Mouse (Mus musculus): Measurements from ENCODE around the gene Bmp6.

The Bmp6 gene

DNA sequence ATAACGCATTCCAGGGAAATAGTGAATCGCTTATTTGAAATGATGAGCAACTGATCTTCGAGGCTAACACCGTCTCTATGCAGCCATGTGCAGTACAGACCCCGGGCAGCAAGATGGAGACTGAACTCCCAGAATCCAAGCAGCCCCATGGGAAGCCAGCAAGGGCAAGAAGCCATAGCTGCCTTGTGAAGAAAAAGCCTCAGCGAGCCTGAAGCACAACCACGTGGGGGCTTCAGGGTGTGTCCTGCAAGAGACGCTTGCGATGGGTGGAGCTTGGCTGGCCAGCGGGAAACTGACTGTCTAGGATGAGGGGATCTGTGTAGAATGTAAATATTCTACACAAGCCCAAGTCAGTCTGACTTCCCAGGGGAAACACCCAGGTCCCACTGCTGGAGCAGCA is 167.1 kb downstream of the Bmp6 start:
- no peak for DNase-seq (ENCODE audit: low read depth, low spot score)

DNA sequence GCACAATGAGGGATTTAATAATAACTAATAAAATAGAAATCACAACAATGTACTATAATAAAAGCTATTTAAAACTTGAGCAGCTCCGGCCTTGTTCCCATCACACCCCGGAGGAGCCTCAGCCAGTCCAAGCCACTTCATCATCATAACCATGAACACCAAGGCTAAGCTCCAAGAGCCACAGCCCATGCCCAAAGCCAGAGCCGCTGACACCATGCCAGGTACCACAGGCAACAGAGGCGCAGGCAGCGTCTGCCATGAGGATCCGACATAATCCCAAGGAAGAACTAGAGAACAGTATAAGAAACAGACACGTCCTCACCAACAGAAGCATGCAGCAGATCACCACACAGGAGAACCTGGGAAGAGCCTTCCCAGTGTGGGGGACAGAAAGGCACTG is 169.0 kb downstream of the Bmp6 start:
- DNase-seq (ENCODE audit: low read depth, low spot score): no peak

GRCm38 (mm10) chr13:38515431-38515830 is 170.5 kb downstream of the Bmp6 start:
- no peak for DNase-seq (ENCODE audit: low read depth, low spot score)

DNA sequence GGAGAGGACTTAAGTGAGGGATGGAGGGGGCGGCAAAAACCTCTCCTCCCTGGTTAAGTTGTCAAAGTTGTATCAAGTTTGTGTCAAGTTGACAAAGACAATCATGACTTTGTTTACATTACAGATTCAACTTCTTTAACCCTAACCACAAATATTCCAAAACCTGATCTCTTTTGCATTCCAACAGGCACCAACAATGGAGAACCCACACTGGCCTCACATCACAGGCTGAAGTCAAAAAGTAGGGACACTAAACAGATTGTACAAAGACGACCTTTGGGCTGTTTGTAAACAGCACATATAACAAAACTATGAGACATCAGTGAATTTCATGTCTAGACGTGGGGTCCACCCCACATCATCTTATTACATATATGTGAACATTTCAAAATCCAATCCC is 170.9 kb downstream of the Bmp6 start:
- DNase-seq (ENCODE audit: low read depth, low spot score): no peak

GRCm38 (mm10) chr13:38516582-38516981 is 171.7 kb downstream of the Bmp6 start:
- no peak for DNase-seq (ENCODE audit: low read depth, low spot score)

DNA sequence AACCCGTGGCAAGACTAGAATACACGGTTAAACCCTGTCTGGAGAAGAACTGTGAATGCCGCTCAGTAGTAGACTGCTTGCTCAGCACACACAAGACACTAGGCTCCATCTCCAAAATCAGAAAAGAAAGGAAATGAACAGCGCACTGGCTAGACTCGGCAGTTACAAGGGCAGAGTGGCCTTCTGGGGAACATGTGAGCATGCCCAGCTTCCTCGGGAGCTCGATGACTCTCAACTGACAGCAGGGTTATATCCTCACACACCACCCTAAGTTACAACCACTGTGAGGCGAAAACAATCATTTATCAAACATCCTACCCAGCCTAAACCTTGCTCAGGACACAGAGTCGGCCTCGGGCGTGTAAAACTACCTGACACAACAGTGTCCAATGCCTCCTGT is 175.4 kb downstream of the Bmp6 start:
- DNase-seq (ENCODE audit: low read depth, low spot score): no peak

GRCm38 (mm10) chr13:38522056-38522654 is 177.2 kb downstream of the Bmp6 start:
- DNase-seq (ENCODE audit: low read depth, low spot score): no peak

DNA sequence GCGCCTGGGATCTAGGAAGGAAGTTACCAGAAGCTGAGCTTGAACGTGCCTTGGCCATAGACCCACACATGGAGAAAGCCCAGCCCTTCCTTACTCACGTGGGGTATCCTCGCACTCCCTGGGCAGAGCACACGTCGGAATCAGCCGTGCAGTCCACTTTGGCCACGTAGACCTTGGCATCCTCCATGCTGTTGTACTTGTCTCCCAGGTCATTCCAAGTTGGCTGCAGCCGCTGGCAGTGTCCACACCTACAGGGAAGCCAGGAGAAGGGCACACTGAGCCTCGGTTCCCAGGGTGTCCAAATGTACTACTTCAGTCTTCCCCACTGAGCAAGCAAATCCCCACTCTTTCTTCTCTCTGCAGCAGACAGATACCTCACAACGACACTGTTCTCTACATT is 178.3 kb downstream of the Bmp6 start:
- DNase-seq (ENCODE audit: low read depth, low spot score): no peak

GRCm38 (mm10) chr13:38525261-38525660 is 180.4 kb downstream of the Bmp6 start:
- DNase-seq (ENCODE audit: low read depth, low spot score): no peak

- no peak for DNase-seq (ENCODE audit: low read depth, low spot score)
Measured at GRCm38 (mm10) chr13:38526116-38526515, 181.2 kb downstream of the Bmp6 start.

DNA sequence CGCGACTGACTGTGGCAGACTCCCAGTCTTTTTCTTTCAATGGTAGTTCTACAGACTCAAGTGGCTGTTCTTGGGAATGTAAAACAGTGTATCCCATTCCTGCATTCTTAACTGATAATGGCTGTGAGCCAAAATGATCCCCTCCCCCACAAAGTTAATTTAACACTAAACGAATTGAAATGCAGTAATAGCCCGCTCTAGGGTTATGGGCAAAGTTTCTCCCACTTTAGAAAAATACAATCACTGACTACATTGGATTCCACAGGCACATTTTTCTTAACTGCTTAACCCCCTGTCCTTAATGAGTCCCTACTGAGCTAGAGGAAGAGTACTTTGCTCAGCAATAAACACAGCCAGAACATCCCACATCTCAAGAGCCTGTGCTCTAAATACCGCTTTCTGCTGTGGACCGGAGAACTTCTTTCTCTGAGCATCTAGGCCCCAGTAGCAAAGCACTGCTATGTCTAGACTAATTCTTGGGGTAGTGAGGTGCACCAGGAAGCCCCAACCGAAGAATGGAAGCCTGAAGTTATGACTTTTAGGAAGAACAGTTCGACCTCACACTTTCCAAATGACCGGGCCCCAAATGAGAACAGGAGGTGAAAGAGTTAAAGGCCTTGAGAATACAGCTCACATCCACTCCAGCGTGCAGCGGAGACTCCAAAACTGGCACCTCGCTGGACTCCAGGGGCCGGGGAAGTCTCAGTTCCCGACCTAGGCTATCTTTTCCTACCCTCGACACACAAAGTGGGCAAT is 182.3 kb downstream of the Bmp6 start:
- peak; percentile 9 for DNase-seq (ENCODE audit: low read depth, low spot score)

GRCm38 (mm10) chr13:38527797-38528650 is 183.1 kb downstream of the Bmp6 start:
- DNase-seq (ENCODE audit: low read depth, low spot score): peak; percentile 76

DNA sequence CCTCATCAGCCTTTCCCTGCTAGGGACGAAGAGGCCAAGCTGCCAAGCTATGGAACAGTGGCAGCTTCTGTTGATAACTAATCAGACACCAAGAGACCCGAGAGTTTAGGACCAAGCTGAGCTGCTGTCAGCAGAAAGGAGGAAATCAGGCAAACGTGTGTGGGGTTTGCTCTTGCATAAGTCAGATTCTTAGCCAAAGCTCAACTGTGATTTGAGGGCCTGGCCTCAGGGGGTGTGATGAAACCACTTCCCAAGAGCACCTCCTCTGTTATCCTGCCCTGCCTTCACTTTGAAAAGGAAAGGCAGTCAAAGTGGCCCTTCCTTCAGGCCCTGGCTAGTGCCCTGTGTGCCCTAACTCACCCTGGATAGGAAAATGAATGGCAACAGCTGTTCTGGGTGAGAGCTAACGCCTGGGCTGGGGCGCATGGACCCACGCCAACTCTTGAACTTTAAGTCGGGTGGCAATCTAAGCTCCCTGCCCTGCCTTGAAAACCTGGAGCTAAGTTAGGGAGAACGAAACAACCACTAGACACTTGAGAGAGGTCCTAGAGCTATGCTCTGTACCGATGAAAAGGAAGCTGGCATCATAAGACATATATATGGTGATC is 183.9 kb downstream of the Bmp6 start, which contains the start of gene Txndc5:
TSS of gene Txndc5 (minus strand) at position 138 of the 608 bp plus-strand sequence.
- DNase-seq (ENCODE audit: low read depth, low spot score): no peak

DNA sequence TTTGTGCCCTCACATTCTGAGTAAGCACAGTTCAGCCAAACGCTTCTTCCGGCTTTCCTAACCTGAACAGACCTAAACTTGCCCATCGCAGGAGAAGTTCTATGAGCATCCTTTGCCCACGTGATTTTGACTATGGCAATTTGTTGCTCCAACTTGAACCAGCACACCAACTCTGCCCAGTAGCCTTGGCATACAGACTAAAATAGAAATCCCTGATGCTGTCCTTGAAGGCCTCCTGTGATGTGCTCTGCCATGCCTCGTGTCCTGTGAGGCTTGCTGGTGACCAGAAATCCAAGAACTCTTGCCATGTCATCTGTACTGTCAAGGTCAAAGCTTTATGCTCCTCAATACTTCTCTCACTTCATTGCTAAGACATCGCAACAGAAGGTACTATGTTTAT is 184.7 kb downstream of the Bmp6 start:
- DNase-seq (ENCODE audit: low read depth, low spot score): no peak

DNA sequence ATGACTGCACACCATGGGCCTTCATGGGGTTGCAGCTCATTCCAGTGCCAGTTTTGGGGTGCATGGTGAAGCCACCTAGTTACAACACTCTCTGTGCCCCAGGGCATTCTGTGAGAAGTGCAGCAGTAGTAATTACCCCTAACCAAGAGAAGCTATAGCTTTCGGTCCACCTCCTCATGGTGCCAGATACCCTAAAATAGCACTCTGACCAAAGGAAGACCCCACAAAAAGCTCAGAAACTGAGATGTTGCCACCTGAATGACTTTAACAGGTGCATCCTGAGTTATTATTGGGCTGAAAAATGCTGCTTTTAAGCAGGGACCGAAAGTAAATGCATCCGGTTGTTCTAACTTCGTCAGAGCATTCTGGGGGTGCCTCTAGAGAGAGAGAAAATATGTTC is 186.6 kb downstream of the Bmp6 start:
- no peak for DNase-seq (ENCODE audit: low read depth, low spot score)

DNA sequence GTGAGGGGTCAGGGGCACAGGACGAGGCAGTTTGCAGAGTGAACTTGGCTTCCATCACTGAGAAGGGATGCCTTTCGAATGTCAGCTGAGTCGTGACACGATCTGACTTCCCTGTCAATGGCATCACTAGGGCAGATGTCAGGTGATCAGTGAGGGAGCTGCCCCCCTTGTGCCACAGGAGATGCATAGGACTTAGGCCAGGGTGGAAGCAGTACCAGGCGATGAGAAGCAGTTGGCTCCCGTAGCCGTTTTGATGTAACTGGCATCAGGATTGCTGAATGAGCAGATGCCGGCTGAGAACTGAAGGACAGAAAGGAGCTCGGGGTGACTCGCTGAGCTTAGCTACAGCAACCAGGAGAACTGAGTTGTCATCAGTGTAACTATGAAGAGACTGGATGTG is 188.6 kb downstream of the Bmp6 start:
- DNase-seq (ENCODE audit: low read depth, low spot score): no peak

DNA sequence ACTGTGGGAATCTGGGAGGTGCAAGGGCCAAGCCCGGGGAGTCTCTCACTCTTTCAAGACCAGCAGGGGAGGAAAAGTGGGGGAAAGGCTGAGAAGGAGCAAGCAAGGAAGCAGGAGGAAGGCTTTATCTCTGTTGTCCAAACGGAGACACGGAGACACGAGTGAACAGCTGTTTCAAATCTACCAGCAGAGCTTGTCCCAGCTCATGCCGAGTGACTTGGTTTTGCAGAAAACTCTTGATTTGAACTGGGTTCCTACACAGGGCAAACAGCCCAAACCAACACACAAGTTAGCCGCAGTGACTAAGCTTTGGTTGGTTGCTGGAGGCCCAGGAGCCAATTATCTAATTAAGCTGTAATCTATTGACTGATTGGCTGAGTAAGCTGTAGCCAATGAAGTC is 189.1 kb downstream of the Bmp6 start:
- DNase-seq (ENCODE audit: low read depth, low spot score): no peak

- no peak for DNase-seq (ENCODE audit: low read depth, low spot score)
Measured at GRCm38 (mm10) chr13:38534731-38535130, 189.8 kb downstream of the Bmp6 start.

DNA sequence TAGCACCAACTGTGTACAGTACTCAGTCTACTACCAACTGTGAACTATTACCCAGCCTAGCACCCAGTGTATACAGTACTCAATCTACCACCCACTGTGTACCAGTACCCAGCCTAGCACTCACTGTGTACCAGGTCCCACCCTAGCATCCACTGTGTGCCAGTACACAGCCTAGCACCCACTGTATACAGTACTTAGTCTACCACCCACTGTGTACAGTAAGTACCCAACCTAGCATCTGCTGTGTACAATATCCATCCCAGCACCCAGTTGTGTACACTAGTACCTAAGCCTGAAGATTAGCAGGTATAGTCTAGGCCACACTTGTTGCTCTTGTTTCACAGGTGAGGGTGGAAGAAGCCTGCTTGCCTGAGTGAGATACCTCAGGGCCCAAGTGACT is 192.6 kb downstream of the Bmp6 start:
- no peak for DNase-seq (ENCODE audit: low read depth, low spot score)

DNA sequence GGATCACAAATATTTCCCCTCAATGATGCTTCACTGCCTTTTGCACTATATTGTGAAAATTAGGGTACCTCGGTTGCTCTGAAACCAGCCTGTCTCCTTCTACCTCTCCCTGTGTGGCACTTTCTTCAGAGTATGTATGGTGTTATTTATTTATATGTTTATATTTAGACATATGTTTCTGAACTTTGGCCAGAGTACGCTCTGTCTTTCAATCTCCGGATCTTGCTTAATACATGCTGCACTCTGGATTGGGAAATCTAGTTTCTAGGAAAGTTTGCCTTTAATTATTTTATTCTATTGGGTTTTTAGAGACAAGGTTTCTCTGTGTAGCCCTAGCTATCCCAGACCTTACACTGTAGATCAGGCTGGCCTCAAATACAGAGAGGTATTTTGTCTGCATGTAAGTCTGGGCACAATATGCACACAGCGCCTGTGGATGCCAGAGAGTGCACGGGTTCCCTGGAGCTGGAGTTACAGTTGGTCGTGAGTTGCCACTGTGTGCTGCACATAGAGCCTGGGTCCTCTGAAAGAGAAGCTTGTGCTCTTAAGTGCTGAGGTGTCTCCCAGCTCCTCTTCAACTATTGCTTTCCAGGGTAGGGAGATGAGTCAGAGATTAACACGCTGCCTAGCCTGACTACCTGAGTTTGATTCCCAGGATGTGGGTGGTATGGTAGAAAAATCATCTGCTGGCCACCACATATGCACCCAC is 194.4 kb downstream of the Bmp6 start:
- DNase-seq (ENCODE audit: low read depth, low spot score): no peak

- DNase-seq (ENCODE audit: low read depth, low spot score): no peak
Measured at GRCm38 (mm10) chr13:38543455-38544125, 198.7 kb downstream of the Bmp6 start.

All from forelimb bud, embryonic 11.5 days (tissue).